Mouse (Mus musculus): ENCODE results near the gene Arhgef19. TPM values are rescaled to one million over a fixed set of nuclear protein-coding genes. Genes with fewer than 3 reads are reported as not detected.

Gene Arhgef19
- polyA plus RNA-seq, 1 experiment from 2014 or later, result 6.6 TPM

- no peak overlapping the region for H3K9ac ChIP-seq (ENCODE audit: low read length)
- no peak for ATAC-seq (ENCODE audit: low FRiP score, low TSS enrichment)
Observed at GRCm38 (mm10) chr4:141262906-141263637, 23.8 kb downstream of the Arhgef19 start.

GRCm38 (mm10) chr4:141265979-141266637 lies 26.8 kb downstream of the Arhgef19 start:
- Histone ChIP-seq H3K36me3 (ENCODE audit: control insufficient read depth, insufficient read depth, low read length) (no peaks in the 10 kb centered on the region), H3K27ac (replicated peaks) (no peak overlapping the region), H3K27me3 (ENCODE audit: control insufficient read depth, insufficient read depth, low read length) (no peaks in the 10 kb centered on the region), H3K4me2 (replicated peaks; ENCODE audit: low read depth) (no peak overlapping the region), H3K4me1 (replicated peaks; ENCODE audit: control insufficient read depth, insufficient read depth) (no peaks in the 10 kb centered on the region), H3K9me3 (ENCODE audit: control insufficient read depth, low read length) (no peaks in the 10 kb centered on the region), H3K4me3 (ENCODE audit: low read depth, low read length) (no peak overlapping the region), H3K9ac (ENCODE audit: low read length) (no peak overlapping the region)
- peak; percentile 71 for ATAC-seq (ENCODE audit: low FRiP score, low TSS enrichment)
- WGBS, result 85% methylated on average over 3 of the region's 3 CpGs
- TF ChIP-seq EP300 (optimal IDR thresholded peaks at IDR 0.05) (no peak), CTCF (IDR thresholded peaks at IDR 0.05; ENCODE audit: low read depth) (peak; percentile 61)
- peak; percentile 57 for DNase-seq (ENCODE audit: low spot score)

More at GRCm38 (mm10) chr4:141262906-141263637, 23.8 kb downstream of the Arhgef19 start:
- Histone ChIP-seq H3K9me3 (ENCODE audit: control insufficient read depth, low read length) (no peaks in the 10 kb centered on the region), H3K4me3 (ENCODE audit: low read depth, low read length) (no peak overlapping the region), H3K4me1 (replicated peaks; ENCODE audit: control insufficient read depth, insufficient read depth) (no peaks in the 10 kb centered on the region), H3K36me3 (ENCODE audit: control insufficient read depth, insufficient read depth, low read length) (no peaks in the 10 kb centered on the region), H3K4me2 (replicated peaks; ENCODE audit: low read depth) (no peak overlapping the region), H3K27ac (replicated peaks) (no peak overlapping the region), H3K27me3 (ENCODE audit: control insufficient read depth, insufficient read depth, low read length) (no peaks in the 10 kb centered on the region)
- 68% methylated on average over 10 of the region's 10 CpGs for WGBS
- DNase-seq (ENCODE audit: low spot score), result no peak
- no peak for TF ChIP-seq CTCF (IDR thresholded peaks at IDR 0.05; ENCODE audit: low read depth)
- no peak for TF ChIP-seq EP300 (optimal IDR thresholded peaks at IDR 0.05)

GRCm38 (mm10) chr4:141267250-141267649 lies 28.0 kb downstream of the Arhgef19 start:
- no peaks in the 10 kb centered on the region for H3K9me3 ChIP-seq (ENCODE audit: control insufficient read depth, low read length)
- no peaks in the 10 kb centered on the region for H3K27me3 ChIP-seq (ENCODE audit: control insufficient read depth, insufficient read depth, low read length)
- H3K36me3 ChIP-seq (ENCODE audit: control insufficient read depth, insufficient read depth, low read length), result no peaks in the 10 kb centered on the region
- H3K9ac ChIP-seq (ENCODE audit: low read length), result no peak overlapping the region
- no peak overlapping the region for H3K4me2 ChIP-seq (replicated peaks; ENCODE audit: low read depth)
- no peak for ATAC-seq (ENCODE audit: low FRiP score, low TSS enrichment)
- TF ChIP-seq EP300 (optimal IDR thresholded peaks at IDR 0.05) (no peak), CTCF (IDR thresholded peaks at IDR 0.05; ENCODE audit: low read depth) (no peak)
- WGBS, result 75% methylated on average over 3 of the region's 3 CpGs
- no peak overlapping the region for H3K27ac ChIP-seq (replicated peaks)
- H3K4me1 ChIP-seq (replicated peaks; ENCODE audit: control insufficient read depth, insufficient read depth), result no peaks in the 10 kb centered on the region
- no peak for DNase-seq (ENCODE audit: low spot score)
- no peak overlapping the region for H3K4me3 ChIP-seq (ENCODE audit: low read depth, low read length)

- Histone ChIP-seq H3K36me3 (ENCODE audit: control insufficient read depth, insufficient read depth, low read length) (no peaks in the 10 kb centered on the region), H3K4me3 (ENCODE audit: low read depth, low read length) (no peak overlapping the region), H3K27ac (replicated peaks) (no peak overlapping the region), H3K9ac (ENCODE audit: low read length) (no peak overlapping the region), H3K4me2 (replicated peaks; ENCODE audit: low read depth) (no peak overlapping the region), H3K27me3 (ENCODE audit: control insufficient read depth, insufficient read depth, low read length) (no peaks in the 10 kb centered on the region), H3K9me3 (ENCODE audit: control insufficient read depth, low read length) (no peaks in the 10 kb centered on the region), H3K4me1 (replicated peaks; ENCODE audit: control insufficient read depth, insufficient read depth) (no peaks in the 10 kb centered on the region)
- DNase-seq (ENCODE audit: low spot score) (peak; percentile 72), ATAC-seq (ENCODE audit: low FRiP score, low TSS enrichment) (no peak; the same call in 1 of the 2 replicates)
- 33% methylated on average over 9 of the region's 9 CpGs for WGBS
- TF ChIP-seq EP300 (optimal IDR thresholded peaks at IDR 0.05) (no peak), CTCF (IDR thresholded peaks at IDR 0.05; ENCODE audit: low read depth) (peak; percentile 93)
Observed at GRCm38 (mm10) chr4:141267837-141268236, 28.5 kb downstream of the Arhgef19 start.

DNA sequence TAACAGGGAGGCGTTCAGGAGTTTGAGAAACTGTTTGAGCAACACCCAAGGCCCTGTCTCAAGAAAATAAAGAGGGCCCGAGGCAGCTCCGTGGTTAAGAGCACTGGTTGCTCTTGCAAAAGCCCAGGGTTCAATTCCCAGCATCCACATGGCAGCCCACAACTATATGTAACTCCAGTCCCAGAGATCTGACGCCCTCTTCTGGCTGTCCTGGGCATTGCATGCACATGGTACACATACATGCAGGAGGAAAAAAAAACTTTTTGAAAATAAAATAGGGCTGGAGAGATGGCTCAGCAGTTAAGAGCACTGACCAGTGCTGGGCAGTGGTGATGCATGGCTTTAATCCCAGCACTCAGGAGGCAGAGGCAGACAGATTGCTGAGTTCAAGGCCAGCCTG lies 29.1 kb downstream of the Arhgef19 start:
- no peak for DNase-seq (ENCODE audit: low spot score)
- H3K4me2 ChIP-seq (replicated peaks; ENCODE audit: low read depth), result no peak overlapping the region
- WGBS, result 83% methylated on average over 4 of the region's 4 CpGs

GRCm38 (mm10) chr4:141269080-141269479 lies 29.8 kb downstream of the Arhgef19 start:
- 56% methylated on average over 5 of the region's 6 CpGs for WGBS
- no peaks in the 10 kb centered on the region for H3K27me3 ChIP-seq (ENCODE audit: control insufficient read depth, insufficient read depth, low read length)
- DNase-seq (ENCODE audit: low spot score) (no peak), ATAC-seq (ENCODE audit: low FRiP score, low TSS enrichment) (no peak)
- TF ChIP-seq CTCF (IDR thresholded peaks at IDR 0.05; ENCODE audit: low read depth), result peak; percentile 56
- TF ChIP-seq EP300 (optimal IDR thresholded peaks at IDR 0.05), result no peak
- H3K4me2 ChIP-seq (replicated peaks; ENCODE audit: low read depth), result no peak overlapping the region
- H3K27ac ChIP-seq (replicated peaks), result no peak overlapping the region
- no peak overlapping the region for H3K9ac ChIP-seq (ENCODE audit: low read length)
- H3K4me3 ChIP-seq (ENCODE audit: low read depth, low read length), result no peak overlapping the region
- no peaks in the 10 kb centered on the region for H3K4me1 ChIP-seq (replicated peaks; ENCODE audit: control insufficient read depth, insufficient read depth)
- H3K9me3 ChIP-seq (ENCODE audit: control insufficient read depth, low read length), result no peaks in the 10 kb centered on the region
- H3K36me3 ChIP-seq (ENCODE audit: control insufficient read depth, insufficient read depth, low read length), result no peaks in the 10 kb centered on the region

More for the DNA sequence above, 29.1 kb downstream of the Arhgef19 start:
- no peak for ATAC-seq (ENCODE audit: low FRiP score, low TSS enrichment)
- Histone ChIP-seq H3K4me1 (replicated peaks; ENCODE audit: control insufficient read depth, insufficient read depth) (no peaks in the 10 kb centered on the region), H3K27ac (replicated peaks) (no peak overlapping the region), H3K9me3 (ENCODE audit: control insufficient read depth, low read length) (no peaks in the 10 kb centered on the region), H3K36me3 (ENCODE audit: control insufficient read depth, insufficient read depth, low read length) (no peaks in the 10 kb centered on the region), H3K9ac (ENCODE audit: low read length) (no peak overlapping the region), H3K4me3 (ENCODE audit: low read depth, low read length) (no peak overlapping the region), H3K27me3 (ENCODE audit: control insufficient read depth, insufficient read depth, low read length) (no peaks in the 10 kb centered on the region)
- peak; percentile 52 for TF ChIP-seq CTCF (IDR thresholded peaks at IDR 0.05; ENCODE audit: low read depth)
- TF ChIP-seq EP300 (optimal IDR thresholded peaks at IDR 0.05), result no peak
